Mouse (Mus musculus) ES-Bruce4 (cell line): ENCODE measurements at regions not wholly inside any gene's neighbourhood (a gene's known extent, or its start where the extent isn't known, plus 50 kb on each side); places are given as distances from the start of the nearest gene placed in this dataset.

Experiments used
- H3K27ac ChIP-seq: 2 replicates; pipeline ENCODE4 v1.5.1; 2012; ENCODE audit warnings: low read length, inconsistent platforms; ENCODE audit not compliant: insufficient read depth
- H3K27me3 ChIP-seq: 2 replicates; pipeline ENCODE4 v1.6.1; 2012; ENCODE audit warnings: mild to moderate bottlenecking, low read length, inconsistent platforms; ENCODE audit not compliant: control insufficient read depth, poor library complexity, insufficient read depth, severe bottlenecking
- H3K36me3 ChIP-seq: 2 replicates; pipeline ENCODE4 v1.6.1; 2012; ENCODE audit warnings: inconsistent platforms, mild to moderate bottlenecking, low read length, moderate library complexity; ENCODE audit not compliant: control insufficient read depth, poor library complexity, insufficient read depth, severe bottlenecking
- H3K4me1 ChIP-seq: one replicate; pipeline ENCODE4 v1.8.1; 2011; ENCODE audit warnings: low read length; ENCODE audit not compliant: control insufficient read depth, insufficient read depth
- H3K4me3 ChIP-seq: 2 replicates; pipeline ENCODE4 v1.5.1; 2011; ENCODE audit warnings: low read depth, mild to moderate bottlenecking, low read length
- H3K9ac ChIP-seq: 2 replicates; pipeline ENCODE4 v1.6.1; 2012; ENCODE audit warnings: low read depth, mild to moderate bottlenecking, inconsistent platforms; ENCODE audit not compliant: poor library complexity, severe bottlenecking
- H3K9me3 ChIP-seq: replicated peaks from 2 replicates; pipeline ENCODE4 v1.6.1; 2012; ENCODE audit warnings: mild to moderate bottlenecking, low read length, inconsistent platforms; ENCODE audit not compliant: control insufficient read depth, poor library complexity, insufficient read depth, severe bottlenecking
- CTCF ChIP-seq: IDR thresholded peaks from one replicate; pipeline ENCODE4 v1.8.1; 2011; ENCODE audit warnings: low read depth, low read length
- EP300 ChIP-seq: IDR thresholded peaks from 2 replicates; pipeline ENCODE4 v1.6.1; 2011; ENCODE audit warnings: low read depth, low read length; ENCODE audit not compliant: insufficient read depth
- POLR2A ChIP-seq: IDR thresholded peaks from one replicate; pipeline ENCODE4 v1.8.1; 2011; ENCODE audit warnings: low read length; ENCODE audit not compliant: insufficient read depth

DNA sequence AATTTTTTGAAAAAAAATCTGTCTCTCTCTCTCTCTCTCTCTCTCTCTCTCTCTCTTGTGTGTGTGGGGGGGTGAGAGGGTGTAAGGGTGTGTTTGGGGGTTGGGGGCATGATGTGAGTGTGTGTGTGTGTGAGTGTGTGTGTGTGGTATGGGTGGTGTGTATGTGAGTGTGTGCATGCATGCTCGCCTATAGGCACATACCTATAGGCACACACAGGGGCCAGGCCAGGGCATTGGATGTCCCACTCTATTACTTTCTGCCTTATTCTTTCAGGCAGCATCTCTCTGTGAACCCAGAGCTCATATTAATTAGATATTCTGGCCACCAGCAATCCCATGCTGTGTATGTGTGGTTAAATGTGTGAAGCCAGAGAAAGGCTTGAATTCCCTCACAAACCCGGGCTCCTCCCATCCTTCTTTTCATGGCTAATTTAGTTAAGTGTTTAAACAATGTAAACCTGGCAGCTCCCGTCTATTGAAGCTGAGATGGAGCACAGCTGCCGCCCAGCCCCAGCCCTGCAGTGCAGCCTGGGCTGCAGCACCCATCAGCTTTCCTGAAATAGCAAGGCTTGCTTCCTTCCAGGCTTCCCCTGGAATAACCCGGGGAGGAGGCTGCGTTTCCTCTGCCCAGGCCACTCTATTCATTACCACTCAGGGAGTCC is 288.8 kb upstream of the Zfp637 start:
- no peak for TF ChIP-seq EP300
- no peak for TF ChIP-seq POLR2A
- no peak for TF ChIP-seq CTCF
- no peak overlapping the region for H3K4me3 ChIP-seq
- H3K9me3 ChIP-seq, result no peaks in the 10 kb centered on the region
- no peaks in the 10 kb centered on the region for H3K4me1 ChIP-seq
- no peak overlapping the region for H3K27ac ChIP-seq
- no peak overlapping the region for H3K9ac ChIP-seq
- H3K36me3 ChIP-seq, result no peaks in the 10 kb centered on the region
- no peaks in the 10 kb centered on the region for H3K27me3 ChIP-seq

DNA sequence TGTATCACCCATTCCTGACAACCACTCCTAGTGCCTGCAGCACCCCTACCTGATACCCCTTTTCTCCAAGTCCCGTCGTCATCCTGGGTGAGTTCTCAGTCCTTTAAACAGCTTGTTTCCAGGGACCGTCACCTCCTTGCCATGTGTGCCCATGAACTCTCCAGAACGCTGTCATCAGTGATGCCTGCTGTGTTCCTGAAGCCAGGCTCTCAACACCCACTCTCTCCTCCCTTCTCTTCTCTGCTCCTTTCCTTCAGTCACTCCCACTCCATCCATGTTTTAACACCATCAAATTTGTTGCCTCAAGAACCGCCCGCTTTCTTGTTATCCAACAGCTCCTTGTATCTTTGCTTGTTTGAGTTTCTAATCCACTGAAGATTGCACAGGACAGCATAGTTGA is 277.8 kb upstream of the Zfp637 start:
- Histone ChIP-seq H3K4me3 (no peak overlapping the region), H3K9me3 (no peaks in the 10 kb centered on the region), H3K4me1 (no peaks in the 10 kb centered on the region), H3K36me3 (no peaks in the 10 kb centered on the region), H3K27me3 (no peaks in the 10 kb centered on the region), H3K27ac (no peak overlapping the region), H3K9ac (no peak overlapping the region)
- TF ChIP-seq CTCF, result no peak

DNA sequence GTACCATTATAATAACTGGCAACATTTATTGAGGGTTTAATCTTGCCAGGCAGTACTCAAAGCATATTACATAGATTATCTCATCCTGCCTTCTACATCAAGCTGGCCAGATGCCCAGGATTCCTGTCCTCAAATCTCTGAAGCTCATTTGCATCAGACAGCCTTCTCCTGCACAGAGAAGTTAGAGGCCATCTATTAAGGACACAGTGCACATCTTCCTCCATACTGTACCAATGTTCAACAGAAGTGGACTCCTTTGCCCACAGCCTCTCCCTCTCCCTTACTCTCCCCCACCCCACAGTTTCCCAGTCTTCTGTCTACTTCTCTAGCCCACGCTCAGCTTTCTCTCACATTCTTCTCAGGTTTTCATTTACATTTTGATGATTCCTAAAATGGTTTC is 277.3 kb upstream of the Zfp637 start:
- no peak overlapping the region for H3K4me3 ChIP-seq
- no peak overlapping the region for H3K27ac ChIP-seq
- H3K27me3 ChIP-seq, result no peaks in the 10 kb centered on the region
- no peaks in the 10 kb centered on the region for H3K9me3 ChIP-seq
- no peak overlapping the region for H3K9ac ChIP-seq
- no peaks in the 10 kb centered on the region for H3K36me3 ChIP-seq
- H3K4me1 ChIP-seq, result no peaks in the 10 kb centered on the region
- TF ChIP-seq CTCF (no peak), POLR2A (no peak), EP300 (no peak)

DNA sequence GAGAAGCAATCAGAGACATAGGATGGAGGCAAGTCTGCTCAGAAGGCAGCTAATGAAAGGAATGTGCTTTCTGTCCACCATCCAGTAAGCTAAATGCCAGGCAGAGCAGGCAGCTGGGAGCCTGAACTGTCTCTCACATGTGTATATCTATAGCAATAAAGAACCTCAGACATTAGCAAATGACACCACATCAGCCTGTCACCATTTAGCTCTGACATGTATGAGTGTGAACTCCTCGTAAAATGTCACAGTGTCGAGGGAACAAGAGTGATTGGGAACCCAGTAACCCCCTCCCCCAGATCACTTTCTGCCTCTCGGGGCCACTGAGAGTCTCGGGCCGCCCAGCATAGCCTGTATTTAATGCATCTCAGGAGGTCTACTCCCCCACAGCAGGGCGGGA is 274.2 kb upstream of the Zfp637 start:
- H3K27me3 ChIP-seq, result no peaks in the 10 kb centered on the region
- no peak for TF ChIP-seq EP300
- no peak for TF ChIP-seq POLR2A
- no peak for TF ChIP-seq CTCF

DNA sequence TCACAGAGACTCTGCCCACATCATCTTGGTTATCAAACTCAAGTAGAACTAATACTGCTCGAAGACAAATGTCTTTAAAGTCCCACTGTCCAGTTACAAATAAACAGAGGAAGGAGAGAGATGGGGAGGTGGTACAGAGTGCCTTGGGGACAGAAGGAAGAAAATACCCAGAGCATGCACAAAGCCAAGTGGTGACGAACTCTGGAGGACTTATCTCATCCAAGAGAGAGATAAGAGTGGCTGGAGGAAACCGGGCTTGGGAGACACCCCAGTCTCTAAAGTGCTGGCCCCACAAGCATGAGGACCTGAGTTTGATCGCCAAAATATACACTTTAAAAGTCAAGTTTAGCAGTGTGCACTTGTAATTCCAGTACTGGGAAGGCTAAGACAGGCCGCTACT is 273.3 kb upstream of the Zfp637 start:
- Histone ChIP-seq H3K27ac (no peak overlapping the region), H3K9me3 (no peaks in the 10 kb centered on the region), H3K4me3 (no peak overlapping the region), H3K4me1 (no peaks in the 10 kb centered on the region), H3K27me3 (no peaks in the 10 kb centered on the region), H3K9ac (no peak overlapping the region), H3K36me3 (no peaks in the 10 kb centered on the region)
- no peak for TF ChIP-seq POLR2A
- TF ChIP-seq EP300, result no peak
- no peak for TF ChIP-seq CTCF

More for the DNA sequence above, 274.2 kb upstream of the Zfp637 start:
- no peaks in the 10 kb centered on the region for H3K9me3 ChIP-seq
- H3K9ac ChIP-seq, result no peak overlapping the region
- no peaks in the 10 kb centered on the region for H3K4me1 ChIP-seq
- H3K4me3 ChIP-seq, result no peak overlapping the region
- H3K27ac ChIP-seq, result no peak overlapping the region
- H3K36me3 ChIP-seq, result no peaks in the 10 kb centered on the region

DNA sequence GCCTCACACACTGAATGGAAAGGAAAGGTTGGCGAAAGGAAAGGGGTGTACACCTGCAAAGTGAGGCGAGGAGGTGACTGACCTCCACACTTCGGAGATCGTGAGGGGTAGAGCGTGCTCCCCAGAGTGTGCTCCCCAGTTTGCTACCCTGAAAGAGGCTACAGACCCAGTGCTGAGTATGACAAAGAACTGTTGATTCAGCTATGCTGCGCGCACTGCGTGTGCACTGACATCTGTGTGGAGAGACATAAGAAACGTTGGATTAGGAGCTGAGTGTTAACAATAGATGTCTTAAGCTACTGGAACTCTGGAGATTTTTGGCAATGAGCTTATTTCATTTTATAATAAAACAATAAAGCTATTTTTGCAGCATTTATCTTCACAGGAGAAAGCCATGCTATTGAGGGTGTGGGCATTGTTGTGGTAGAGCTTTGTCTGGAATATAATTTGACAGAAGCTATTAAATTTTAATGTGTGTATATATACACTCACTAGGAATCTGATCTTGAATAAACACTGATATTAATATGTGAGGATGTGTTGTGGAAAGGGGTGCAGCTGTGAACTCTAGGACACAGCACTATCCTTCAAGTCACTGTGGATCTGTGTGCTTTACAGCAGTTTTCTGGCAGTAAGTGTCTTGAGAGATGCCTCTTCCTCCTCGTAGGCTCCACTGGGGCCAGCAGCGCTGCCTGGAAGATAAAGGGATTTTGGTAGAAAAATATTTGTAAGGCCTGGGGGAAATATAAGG is 271.2 kb upstream of the Zfp637 start:
- no peaks in the 10 kb centered on the region for H3K4me1 ChIP-seq
- H3K27me3 ChIP-seq, result no peaks in the 10 kb centered on the region
- H3K9me3 ChIP-seq, result no peaks in the 10 kb centered on the region
- TF ChIP-seq POLR2A, result no peak
- H3K36me3 ChIP-seq, result no peaks in the 10 kb centered on the region
- H3K9ac ChIP-seq, result no peak overlapping the region
- H3K4me3 ChIP-seq, result no peak overlapping the region
- H3K27ac ChIP-seq, result no peak overlapping the region
